Mouse (Mus musculus) MEL (cell line): ENCODE measurements around the gene Slc44a5. TPM values are rescaled to one million over a fixed set of nuclear protein-coding genes. Genes with fewer than 3 reads are reported as not detected.
A peak's percentile ranks its signal among the peaks of the same experiment; 100 is the strongest.

ENCODE experiments used
- DNase-seq: peaks from one replicate; pipeline ENCODE4 v3.0.0; 2011; ENCODE audit warnings: low read depth, low spot score
- H3K27ac ChIP-seq: 2 replicates; pipeline ENCODE4 v1.5.1; 2012; ENCODE audit warnings: low read depth, mild to moderate bottlenecking, control low read depth, low read length, moderate library complexity; ENCODE audit not compliant: control insufficient read depth
- H3K27me3 ChIP-seq, 2 experiments: fragments of 150-350 bp in 1 of 2; sonication (generic) in 1 of 2; 2 replicates each; pipeline ENCODE4 v1.6.1; 2012; ENCODE audit warnings: low read length in 2 of 2, mild to moderate bottlenecking in 2 of 2, improper control_type of control experiment in 1 of 2, moderate library complexity in 1 of 2; ENCODE audit not compliant: insufficient read depth in 2 of 2, control insufficient read depth in 1 of 2
- H3K36me3 ChIP-seq, 2 experiments: 2 replicates each; pipeline ENCODE4 v1.6.1; 2012 to 2014; ENCODE audit warnings: low read length in 2 of 2, improper control_type of control experiment in 1 of 2, inconsistent platforms in 1 of 2, mild to moderate bottlenecking in 1 of 2; ENCODE audit not compliant: insufficient read depth in 2 of 2, control insufficient read depth in 1 of 2
- H3K4me1 ChIP-seq, 2 experiments: fragments of 150-350 bp in 1 of 2; sonication (generic) in 1 of 2; 2 replicates each; pipeline ENCODE4 v1.6.1; 2012; ENCODE audit warnings: low read length in 2 of 2, improper control_type of control experiment in 1 of 2, mild to moderate bottlenecking in 1 of 2; ENCODE audit not compliant: insufficient read depth in 2 of 2, control insufficient read depth in 1 of 2
- H3K4me3 ChIP-seq, 2 experiments: fragments of 150-350 bp in 1 of 2; sonication (generic) in 1 of 2; 2 replicates each; pipeline ENCODE4 v1.5.1; 2012; ENCODE audit warnings: low read depth in 2 of 2, low read length in 2 of 2, mild to moderate bottlenecking in 2 of 2, moderate library complexity in 2 of 2, control low read depth in 1 of 2, improper control_type of control experiment in 1 of 2; ENCODE audit not compliant: control insufficient read depth in 1 of 2, insufficient read depth in 1 of 2
- H3K79me2 ChIP-seq: 2 replicates; pipeline ENCODE4 v1.6.1; 2012; ENCODE audit warnings: mild to moderate bottlenecking, low read length, moderate library complexity; ENCODE audit not compliant: control insufficient read depth, poor library complexity, insufficient read depth
- H3K9ac ChIP-seq: 2 replicates; pipeline ENCODE4 v1.6.1; 2012; ENCODE audit warnings: low read depth, mild to moderate bottlenecking, control low read depth, low read length, moderate library complexity; ENCODE audit not compliant: control insufficient read depth, poor library complexity, severe bottlenecking
- H3K9me3 ChIP-seq: fragments of 150-350 bp; sonication (generic); replicated peaks from 2 replicates; pipeline ENCODE4 v1.6.1; 2012; ENCODE audit warnings: mild to moderate bottlenecking, low read length, improper control_type of control experiment, moderate library complexity; ENCODE audit not compliant: insufficient read depth
- BHLHE40 ChIP-seq: IDR thresholded peaks from 2 replicates; pipeline ENCODE4 v1.6.1; 2012; ENCODE audit warnings: low read depth, mild to moderate bottlenecking, inconsistent platforms, low read length, improper control_type of control experiment, borderline replicate concordance
- CHD1 ChIP-seq: IDR thresholded peaks from 2 replicates; pipeline ENCODE4 v1.6.1; 2012; ENCODE audit warnings: low read depth, mild to moderate bottlenecking, inconsistent platforms, low read length, improper control_type of control experiment
- CHD2 ChIP-seq: IDR thresholded peaks from 2 replicates; pipeline ENCODE4 v1.6.1; 2011; ENCODE audit warnings: low read length, improper control_type of control experiment
- E2F4 ChIP-seq: IDR thresholded peaks from 2 replicates; pipeline ENCODE4 v1.6.1; 2011; ENCODE audit warnings: low read depth, low read length, improper control_type of control experiment, borderline replicate concordance
- ELF1 ChIP-seq: IDR thresholded peaks from 2 replicates; pipeline ENCODE4 v1.6.1; 2014; ENCODE audit warnings: low read depth, mild to moderate bottlenecking, inconsistent platforms, low read length, improper control_type of control experiment, moderate library complexity
- EP300 ChIP-seq, 2 experiments: IDR thresholded peaks; 2 replicates each; pipeline ENCODE4 v1.6.1; 2011; ENCODE audit warnings: improper control_type of control experiment in 2 of 2, low read length in 2 of 2, low read depth in 1 of 2, mild to moderate bottlenecking in 1 of 2
- GABPA ChIP-seq: IDR thresholded peaks from 2 replicates; pipeline ENCODE4 v1.6.1; 2012; ENCODE audit warnings: low read depth, mild to moderate bottlenecking, inconsistent platforms, low read length, improper control_type of control experiment, moderate library complexity
- HCFC1 ChIP-seq: IDR thresholded peaks from 2 replicates; pipeline ENCODE4 v1.6.1; 2012; ENCODE audit warnings: low read depth, mild to moderate bottlenecking, inconsistent platforms, low read length, improper control_type of control experiment, moderate library complexity
- JUND ChIP-seq: IDR thresholded peaks from 2 replicates; pipeline ENCODE4 v1.6.1; 2011; ENCODE audit warnings: low read depth, mild to moderate bottlenecking, improper control_type of control experiment, low read length
- MAFK ChIP-seq: IDR thresholded peaks from 2 replicates; pipeline ENCODE4 v1.6.1; 2011; ENCODE audit warnings: low read depth, mild to moderate bottlenecking, low read length, improper control_type of control experiment, borderline replicate concordance
- MAX ChIP-seq: IDR thresholded peaks from 2 replicates; pipeline ENCODE4 v1.6.1; 2011; ENCODE audit warnings: low read length, improper control_type of control experiment
- MAZ ChIP-seq: IDR thresholded peaks from 2 replicates; pipeline ENCODE4 v1.6.1; 2012; ENCODE audit warnings: low read depth, mild to moderate bottlenecking, inconsistent platforms, low read length, improper control_type of control experiment
- MXI1 ChIP-seq: IDR thresholded peaks from 2 replicates; pipeline ENCODE4 v1.6.1; 2011; ENCODE audit warnings: mild to moderate bottlenecking, low read depth, low read length, improper control_type of control experiment
- NELFE ChIP-seq: IDR thresholded peaks from 2 replicates; pipeline ENCODE4 v1.6.1; 2011; ENCODE audit warnings: low read depth, low read length, improper control_type of control experiment
- POLR2A ChIP-seq, 2 experiments: IDR thresholded peaks; 2 replicates each; pipeline ENCODE4 v1.6.1; 2011 to 2012; ENCODE audit warnings: low read length in 2 of 2, mild to moderate bottlenecking in 2 of 2, control low read depth in 1 of 2, improper control_type of control experiment in 1 of 2, low read depth in 1 of 2, moderate library complexity in 1 of 2; ENCODE audit not compliant: control insufficient read depth in 1 of 2, insufficient read depth in 1 of 2, poor library complexity in 1 of 2
- SIN3A ChIP-seq: IDR thresholded peaks from 2 replicates; pipeline ENCODE4 v1.6.1; 2012; ENCODE audit warnings: low read length, improper control_type of control experiment, inconsistent platforms
- TAL1 ChIP-seq: IDR thresholded peaks from 2 replicates; pipeline ENCODE4 v1.6.1; 2012; ENCODE audit warnings: mild to moderate bottlenecking, inconsistent platforms, low read length, moderate library complexity, mixed read lengths
- TBP ChIP-seq: IDR thresholded peaks from 2 replicates; pipeline ENCODE4 v1.8.0; 2011; ENCODE audit warnings: low read depth, low read length, improper control_type of control experiment
- TCF12 ChIP-seq: IDR thresholded peaks from 2 replicates; pipeline ENCODE4 v1.6.1; 2014; ENCODE audit warnings: low read depth, mild to moderate bottlenecking, inconsistent platforms, low read length, improper control_type of control experiment, moderate library complexity
- UBTF ChIP-seq: IDR thresholded peaks from 2 replicates; pipeline ENCODE4 v1.6.1; 2012; ENCODE audit warnings: low read depth, mild to moderate bottlenecking, inconsistent platforms, low read length, improper control_type of control experiment, moderate library complexity, borderline replicate concordance; ENCODE audit not compliant: insufficient read depth
- USF1 ChIP-seq: IDR thresholded peaks from 2 replicates; pipeline ENCODE4 v1.6.1; 2014; ENCODE audit warnings: low read depth, mild to moderate bottlenecking, inconsistent platforms, low read length, improper control_type of control experiment, moderate library complexity
- ZMIZ1 ChIP-seq: IDR thresholded peaks from 2 replicates; pipeline ENCODE4 v1.6.1; 2012; ENCODE audit warnings: low read depth, mild to moderate bottlenecking, inconsistent platforms, low read length, improper control_type of control experiment, moderate library complexity
- polyA plus RNA-seq, 2 experiments: library from polyadenylated mRNA; stranded (reverse) in 1 of 2; unstranded in 1 of 2; fragments of >175 nt in 1 of 2; fragments of >200 nt in 1 of 2; gene quantifications; 2 replicates each; pipeline versions ENCODE4 v1.2.1 to v1.2.4; 2012; ENCODE audit warnings: low replicate concordance in 2 of 2, low read depth in 1 of 2; ENCODE audit not compliant: insufficient read length in 2 of 2, insufficient read depth in 1 of 2, missing spikeins in 1 of 2
- total RNA-seq: library from RNA; depleted of rRNA; stranded (reverse); fragments of 300-350 nt; gene quantifications from 2 replicates; pipeline ENCODE4 v1.2.3, GENCODE M21; 2012

The Slc44a5 gene
- total and polyA plus RNA-seq, 3 experiments: not detected

GRCm38 (mm10) chr3:154179423-154179920, 206.2 kb downstream of the Slc44a5 start:
- Histone ChIP-seq H3K9me3 (no peaks in the 10 kb centered on the region), H3K27me3 (no peaks in the 10 kb centered on the region), H3K36me3 (no peaks in the 10 kb centered on the region), H3K4me3 (no peak overlapping the region), H3K79me2 (no peaks in the 10 kb centered on the region), H3K27ac (no peak overlapping the region), H3K4me1 (peaks cover 0 to 7% of the 10 kb centered on the region in 2 experiments; a peak in 1 of 4 replicates), H3K9ac (no peak overlapping the region)
- no peak for DNase-seq
- TF ChIP-seq UBTF (no peak), GABPA (no peak), TAL1 (no peak), NELFE (no peak), ELF1 (no peak), JUND (no peak), MXI1 (no peak), MAZ (no peak), USF1 (no peak), MAFK (no peak), BHLHE40 (no peak), EP300 (IDR thresholded peaks at IDR 0.05; ENCODE audit: low read depth in 1 of 2, low read length in 2 of 2) (no peak), ZMIZ1 (no peak), CHD1 (no peak), TBP (no peak), CHD2 (no peak), SIN3A (no peak)

- H3K4me1 ChIP-seq: no peaks in the 10 kb centered on the region
- TF ChIP-seq SIN3A: no peak
- TF ChIP-seq MAX: no peak
- peak; percentile 87 for TF ChIP-seq TBP
- TF ChIP-seq E2F4: no peak
- TF ChIP-seq HCFC1: no peak
- no peak for TF ChIP-seq POLR2A (IDR thresholded peaks at IDR 0.05; ENCODE audit: control insufficient read depth in 1 of 2, insufficient read depth in 1 of 2, low read depth in 1 of 2, low read length in 2 of 2, poor library complexity in 1 of 2)
- TF ChIP-seq TCF12: no peak
- 0 out of 2 replicates have a peak, but pooled peaks have one; percentile 75 for TF ChIP-seq UBTF
- TF ChIP-seq MAZ: no peak
- no peak overlapping the region for H3K9ac ChIP-seq
- no peaks in the 10 kb centered on the region for H3K27me3 ChIP-seq
- H3K36me3 ChIP-seq: no peaks in the 10 kb centered on the region
- H3K4me3 ChIP-seq: no peak overlapping the region
- H3K27ac ChIP-seq: no peak overlapping the region
- H3K79me2 ChIP-seq: no peaks in the 10 kb centered on the region
- peak; percentile 35 for DNase-seq
- H3K9me3 ChIP-seq: no peaks in the 10 kb centered on the region
Observed at GRCm38 (mm10) chr3:154182987-154183386, 209.8 kb downstream of the Slc44a5 start.
